In the genomic region with DNA sequence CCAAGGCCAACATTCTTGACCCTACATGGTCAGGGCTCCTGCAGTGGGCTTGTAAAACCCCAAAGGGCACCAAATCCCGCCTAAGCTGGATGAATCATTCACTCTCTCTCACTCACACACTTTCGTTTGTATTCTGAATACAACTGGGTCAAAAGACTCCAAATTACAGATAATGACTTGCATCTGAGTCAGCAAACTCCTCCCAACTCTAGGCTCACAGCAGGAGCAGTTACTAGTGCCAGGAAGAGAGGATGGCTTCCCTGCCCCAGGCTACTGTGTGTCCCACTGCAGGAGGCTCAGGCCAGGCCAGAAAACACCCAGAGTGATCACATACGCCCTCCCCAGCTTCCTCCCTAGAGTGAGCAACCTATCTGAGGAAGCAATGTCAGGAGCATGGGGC, we compare ENCODE assay signal across 9 mouse cellular contexts. TPM values are rescaled to one million over a fixed set of nuclear protein-coding genes. Genes with fewer than 3 reads are reported as not detected.
A peak's percentile ranks its signal among the peaks of the same experiment; 100 is the strongest.
DNase-seq lines count a peak whose midpoint lies in the region; ATAC-seq lines count a peak whose summit lies in the region.
"Had no signal": no experiment of that assay in that cellular context is flagged by ENCODE, and none has a peak within 500 bp of the region (broad histone marks: within the 10 kb centered on the region; RNA-seq: fewer than 3 reads in every experiment).

No protein-coding gene starts in this region.

- WGBS in heart, embryonic 14.5 days: 44% methylated on average over 3 of the region's 3 CpGs
- WGBS in heart, embryonic 11.5 days (ENCODE audit: insufficient replicate concordance): 50% methylated on average over 3 of the region's 3 CpGs
- 69% methylated on average over 3 of the region's 3 CpGs for WGBS in midbrain, embryonic 10.5 days

- H3K36me3 ChIP-seq in heart, embryonic 14.5 days (ENCODE audit: control insufficient read depth, insufficient read depth, low read length): peaks cover 98% of the 10 kb centered on the region
- H3K36me3 ChIP-seq in heart, embryonic 11.5 days (ENCODE audit: control insufficient read depth, insufficient read depth, low read length): peaks cover 23% of the 10 kb centered on the region
- peaks cover 97% of the 10 kb centered on the region for H3K36me3 ChIP-seq in midbrain, embryonic 10.5 days

- H3K27me3 ChIP-seq in heart, embryonic 14.5 days (ENCODE audit: control insufficient read depth, insufficient read depth, low read length): no peaks in the 10 kb centered on the region
- H3K27me3 ChIP-seq in heart, embryonic 11.5 days (ENCODE audit: control insufficient read depth, insufficient read depth, low read length): no peaks in the 10 kb centered on the region
- no peaks in the 10 kb centered on the region for H3K27me3 ChIP-seq in midbrain, embryonic 10.5 days (ENCODE audit: low read depth, poor library complexity, severe bottlenecking)

- H3K4me3 ChIP-seq in heart, embryonic 14.5 days (ENCODE audit: control insufficient read depth in 1 of 2, insufficient read depth in 1 of 2, low read depth in 1 of 2, low read length in 2 of 2): no peak overlapping the region
- H3K4me3 ChIP-seq in heart, embryonic 11.5 days (ENCODE audit: low read depth, low read length): no peak overlapping the region
- H3K4me3 ChIP-seq in midbrain, embryonic 10.5 days: no peak overlapping the region

- no peaks in the 10 kb centered on the region for H3K9me3 ChIP-seq in heart, embryonic 14.5 days (ENCODE audit: control insufficient read depth, low read length)
- H3K9me3 ChIP-seq in heart, embryonic 11.5 days (replicated peaks; ENCODE audit: control insufficient read depth, low read length): no peaks in the 10 kb centered on the region
- no peaks in the 10 kb centered on the region for H3K9me3 ChIP-seq in midbrain, embryonic 10.5 days (replicated peaks)

- no peak for ATAC-seq in heart, embryonic 14.5 days (ENCODE audit: insufficient number of reproducible peaks, insufficient read depth, low FRiP score, low read depth)
- ATAC-seq in heart, embryonic 11.5 days (replicated peaks; ENCODE audit: insufficient number of reproducible peaks, low FRiP score, low TSS enrichment): no peak

- no peak overlapping the region for H3K4me2 ChIP-seq in heart, embryonic 14.5 days (ENCODE audit: low read length)
- no peak overlapping the region for H3K4me2 ChIP-seq in heart, embryonic 11.5 days

- H3K9ac ChIP-seq in heart, embryonic 14.5 days (ENCODE audit: low read length): peak overlapping the region; percentile 48
- no peak overlapping the region for H3K9ac ChIP-seq in heart, embryonic 11.5 days (ENCODE audit: low read depth, low read length)

- peaks cover 45 to 98% of the 10 kb centered on the region in 2 experiments for H3K4me1 ChIP-seq in heart, embryonic 14.5 days (ENCODE audit: control insufficient read depth in 2 of 2, insufficient read depth in 2 of 2, low read length in 2 of 2)
- peaks cover 76% of the 10 kb centered on the region for H3K4me1 ChIP-seq in heart, embryonic 11.5 days (ENCODE audit: control insufficient read depth, insufficient read depth, low read length)
- peaks cover 3% of the 10 kb centered on the region; the same call in 1 of the 2 replicates for H3K4me1 ChIP-seq in midbrain, embryonic 10.5 days

- peak; percentile 99 for DNase-seq in 3T3-L1 (ENCODE audit: low read depth, low spot score)
- peak; percentile 96 for DNase-seq in Muller cell, postnatal 12 days (ENCODE audit: inconsistent ontology term)
- peak; percentile 43 to 58 for DNase-seq in cerebellum, postnatal 14 days
- no peak for DNase-seq in midbrain, embryonic 10.5 days (ENCODE audit: low spot score)
- DNase-seq in neural tube, embryonic 10.5 days (ENCODE audit: extremely low spot score, low spot score): no peak
- DNase-seq in c-Kit-positive CD71-positive TER-119-positive erythroid progenitor cells, embryonic 14.5 days (ENCODE audit: low spot score): no peak
- DNase-seq: layer of hippocampus, postnatal 36 days had no signal

- peak overlapping the region in 1 of 2 experiments; percentile 64; a peak in 2 of 4 replicates for H3K27ac ChIP-seq in heart, embryonic 14.5 days (replicated peaks in 1 of 2; ENCODE audit: control insufficient read depth in 1 of 2, insufficient read depth in 1 of 2, low read depth in 2 of 2, low read length in 2 of 2)
- H3K27ac ChIP-seq in heart, embryonic 11.5 days (ENCODE audit: low read depth, low read length): no peak overlapping the region
- no peak overlapping the region for H3K27ac ChIP-seq in midbrain, embryonic 10.5 days (replicated peaks)

RNA-seq across cellular contexts. Expression of a gene that starts 9.1 kb away (rescaled TPM):
- polyA plus RNA-seq in heart, embryonic 14.5 days (2014; fragmentation: Nextera tagmentation; extraction: Ambion mirVana): 252 TPM in 2 replicates
- polyA plus RNA-seq in heart, embryonic 11.5 days (2014; fragmentation: Nextera tagmentation; extraction: Ambion mirVana): 244 and 288 TPM in 2 replicates
- polyA plus RNA-seq in midbrain, embryonic 10.5 days (2016; fragmentation: Nextera tagmentation; extraction: Ambion mirVana): 160 and 161 TPM in 2 replicates

RNA-seq across cellular contexts. Expression of a gene that starts 51.0 kb away (rescaled TPM):
- polyA plus RNA-seq in heart, embryonic 14.5 days (2014; fragmentation: Nextera tagmentation; extraction: Ambion mirVana): 0.32 and 0.35 TPM in 2 replicates
- polyA plus RNA-seq in heart, embryonic 11.5 days (2014; fragmentation: Nextera tagmentation; extraction: Ambion mirVana): 0.19 and 0.49 TPM in 2 replicates
- polyA plus RNA-seq in midbrain, embryonic 10.5 days (2016; fragmentation: Nextera tagmentation; extraction: Ambion mirVana): 0.15 and 0.41 TPM in 2 replicates

Comparison
In these comparisons a context has a peak if more than half of its experiments do, and no peak if none do; other contexts are left out.
1. DNase-seq: peak in 3T3-L1 (single experiment), Muller cell, postnatal 12 days (single experiment) and cerebellum, postnatal 14 days (2 of 2); none in midbrain, embryonic 10.5 days (single experiment), neural tube, embryonic 10.5 days (single experiment) and c-Kit-positive CD71-positive TER-119-positive erythroid progenitor cells, embryonic 14.5 days (single experiment).